Comparison of ENCODE assay signal across 31 mouse cellular contexts in the genomic region with DNA sequence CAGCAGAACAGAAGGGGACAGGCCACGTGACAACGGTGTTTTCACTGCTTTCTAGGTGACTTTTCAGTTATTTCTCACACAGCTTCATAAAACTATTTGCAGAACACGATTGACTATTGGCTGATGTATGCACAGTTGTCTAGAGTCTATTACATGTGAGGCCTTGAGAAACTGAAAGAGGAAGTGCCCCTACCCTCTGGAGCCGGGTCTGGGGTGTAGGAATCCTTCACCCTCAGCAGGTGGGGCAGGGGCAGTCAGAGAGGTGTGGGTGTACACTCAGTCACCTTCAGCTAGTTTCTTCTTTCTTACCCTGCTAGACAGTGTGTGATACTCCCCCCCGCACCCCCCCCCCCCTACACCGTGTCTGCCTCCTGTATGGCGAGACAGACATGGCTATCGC.
A peak's percentile ranks its signal among the peaks of the same experiment; 100 is the strongest.
DNase-seq lines count a peak whose midpoint lies in the region; ATAC-seq and TF ChIP-seq lines count a peak whose summit lies in the region.
"Had no signal": no experiment of that assay in that cellular context is flagged by ENCODE, and none has a peak within 500 bp of the region (broad histone marks: within the 10 kb centered on the region; RNA-seq: fewer than 3 reads in every experiment).

No protein-coding gene starts in this region.

- peak; percentile 11 to 47 for DNase-seq in spleen, adult 2 months (ENCODE audit: low read depth in 1 of 2, low spot score in 2 of 2)
- no peak for DNase-seq in spleen, postnatal 14 days (ENCODE audit: low spot score in 2 of 2)
- DNase-seq in G1E (ENCODE audit: low spot score), result peak; percentile 31
- DNase-seq in splenic B cell, adult 2 months (ENCODE audit: low read depth, low spot score), result peak; percentile 69
- no peak for DNase-seq in liver, embryonic 11.5 days (ENCODE audit: low spot score)
- DNase-seq in lung, postnatal 10 days, result no peak
- DNase-seq: adrenal gland, postnatal 25 days; cerebellum, adult 11-12 months; cerebellum, adult 9-11 months; forebrain, postnatal 0 days; gastrocnemius, postnatal 10 days; heart, postnatal 36 days; kidney, adult 18-20 months; kidney, postnatal 36 days; left cerebral cortex, postnatal 4 days; lung, embryonic 14.5 days; lung, postnatal 36 days; retina, postnatal 1 day; right cerebral cortex, postnatal 25 days; thymus, adult 18-20 months; thymus, postnatal 25 days had no signal

- no peaks in the 10 kb centered on the region; the same call in 1 of the 2 replicates for H3K36me3 ChIP-seq in spleen, adult 2 months (ENCODE audit: control insufficient read depth, insufficient read depth, low read length)
- no peaks in the 10 kb centered on the region for H3K36me3 ChIP-seq in G1E (replicated peaks)
- H3K36me3 ChIP-seq in splenic B cell, adult 2 months (ENCODE audit: control insufficient read depth, insufficient read depth, low read length, poor library complexity, severe bottlenecking), result no peaks in the 10 kb centered on the region
- H3K36me3 ChIP-seq in liver, embryonic 11.5 days (ENCODE audit: control insufficient read depth, insufficient read depth, low read length), result no peaks in the 10 kb centered on the region
- H3K36me3 ChIP-seq: embryonic facial prominence, embryonic 13.5 days; kidney, embryonic 15.5 days; midbrain, embryonic 13.5 days had no signal

- no peak overlapping the region for H3K4me2 ChIP-seq in liver, embryonic 11.5 days
- H3K4me2 ChIP-seq: embryonic facial prominence, embryonic 13.5 days; heart, embryonic 11.5 days; hindbrain, embryonic 14.5 days; kidney, embryonic 15.5 days; lung, embryonic 14.5 days; midbrain, embryonic 13.5 days had no signal

- no peak overlapping the region for H3K9ac ChIP-seq in liver, embryonic 11.5 days (ENCODE audit: low read depth, low read length)
- H3K9ac ChIP-seq: embryonic facial prominence, embryonic 13.5 days; forebrain, postnatal 0 days; hindbrain, embryonic 14.5 days; kidney, embryonic 15.5 days; liver, embryonic 14.5 days; lung, embryonic 14.5 days; midbrain, embryonic 13.5 days had no signal

- TF ChIP-seq CTCF in spleen, adult 2 months (IDR thresholded peaks at IDR 0.05; ENCODE audit: extremely low read depth, insufficient read depth, insufficient read length, insufficient replicate concordance), result no peak
- no peak for TF ChIP-seq CTCF in G1E (IDR thresholded peaks at IDR 0.05; ENCODE audit: low read depth, low read length)

- no peaks in the 10 kb centered on the region for H3K9me3 ChIP-seq in G1E (replicated peaks)
- no peaks in the 10 kb centered on the region for H3K9me3 ChIP-seq in liver, embryonic 11.5 days (ENCODE audit: control insufficient read depth, low read length)
- H3K9me3 ChIP-seq: embryonic facial prominence, embryonic 13.5 days; kidney, embryonic 15.5 days; midbrain, embryonic 13.5 days had no signal

- TF ChIP-seq POLR2A in spleen, adult 2 months (IDR thresholded peaks at IDR 0.05; ENCODE audit: low read depth, low read length), result no peak

- WGBS in spleen, adult 2 months, result 76% methylated on average over 8 of the region's 8 CpGs
- 80% methylated on average over 7 of the region's 8 CpGs for WGBS in liver, embryonic 11.5 days

- ATAC-seq in G1E (ENCODE audit: extremely low read depth, insufficient number of reproducible peaks, low FRiP score, poor library complexity, severe bottlenecking), result no peak; the same call in 1 of the 2 replicates
- ATAC-seq in hematopoietic stem cell, adult 5-6 weeks (replicated peaks in 1 of 2; ENCODE audit: insufficient read depth in 1 of 2, low FRiP score in 2 of 2, low TSS enrichment in 1 of 2, low read depth in 1 of 2, poor library complexity in 2 of 2, severe bottlenecking in 2 of 2), result 0 out of 4 replicates have a peak, but pooled peaks have one; percentile 22 to 58
- ATAC-seq in liver, embryonic 11.5 days (replicated peaks; ENCODE audit: low FRiP score), result no peak
- no peak for ATAC-seq in erythroid progenitor cell, adult 5-6 weeks (replicated peaks; ENCODE audit: low FRiP score, poor library complexity, severe bottlenecking)
- ATAC-seq: forebrain, postnatal 0 days; inflammation-experienced regulatory T-cells, adult 6 months; midbrain, embryonic 13.5 days had no signal

- H3K4me1 ChIP-seq in spleen, adult 2 months (ENCODE audit: control insufficient read depth, insufficient read depth, insufficient read length), result no peaks in the 10 kb centered on the region; the same call in 1 of the 2 replicates
- peaks cover 6% of the 10 kb centered on the region; the same call in 1 of the 2 replicates for H3K4me1 ChIP-seq in G1E (ENCODE audit: insufficient read depth, low read depth, low read length)
- H3K4me1 ChIP-seq in liver, embryonic 11.5 days (replicated peaks; ENCODE audit: control insufficient read depth, insufficient read depth, low read length), result no peaks in the 10 kb centered on the region
- H3K4me1 ChIP-seq: embryonic facial prominence, embryonic 13.5 days; kidney, embryonic 15.5 days; midbrain, embryonic 13.5 days had no signal

- H3K27ac ChIP-seq in spleen, adult 2 months (ENCODE audit: insufficient read depth, low read length), result no peak overlapping the region
- no peak overlapping the region for H3K27ac ChIP-seq in liver, embryonic 11.5 days (ENCODE audit: low read depth, low read length)
- H3K27ac ChIP-seq: embryonic facial prominence, embryonic 13.5 days; hindbrain, embryonic 14.5 days; kidney, embryonic 15.5 days; liver, embryonic 14.5 days; midbrain, embryonic 13.5 days; stomach, postnatal 0 days had no signal

- H3K4me3 ChIP-seq in spleen, adult 2 months (ENCODE audit: extremely low read depth, insufficient read depth, insufficient read length), result no peak overlapping the region
- H3K4me3 ChIP-seq in G1E (ENCODE audit: low read depth, low read length), result peak overlapping the region; percentile 31; the same call in 1 of the 2 replicates
- H3K4me3 ChIP-seq in liver, embryonic 11.5 days (ENCODE audit: low read depth, low read length), result no peak overlapping the region
- H3K4me3 ChIP-seq: embryonic facial prominence, embryonic 13.5 days; kidney, embryonic 15.5 days; midbrain, embryonic 13.5 days had no signal

- no peaks in the 10 kb centered on the region for H3K27me3 ChIP-seq in spleen, adult 2 months (ENCODE audit: control insufficient read depth, insufficient read depth, low read length)
- peaks cover 16% of the 10 kb centered on the region for H3K27me3 ChIP-seq in G1E (ENCODE audit: insufficient read depth, low read length)
- H3K27me3 ChIP-seq in splenic B cell, adult 2 months (ENCODE audit: control insufficient read depth, insufficient read depth, low read length, poor library complexity, severe bottlenecking), result no peaks in the 10 kb centered on the region
- no peaks in the 10 kb centered on the region for H3K27me3 ChIP-seq in liver, embryonic 11.5 days (replicated peaks; ENCODE audit: control insufficient read depth, insufficient read depth, low read length)
- H3K27me3 ChIP-seq: embryonic facial prominence, embryonic 13.5 days; kidney, embryonic 15.5 days; midbrain, embryonic 13.5 days had no signal

Comparison
In these comparisons a context has a peak if more than half of its experiments do, and no peak if none do; other contexts are left out.
1. DNase-seq: peak in spleen, adult 2 months (2 of 2), G1E (single experiment) and splenic B cell, adult 2 months (single experiment); none in spleen, postnatal 14 days (0 of 2), liver, embryonic 11.5 days (single experiment) and lung, postnatal 10 days (single experiment).
2. ATAC-seq: peak in hematopoietic stem cell, adult 5-6 weeks (2 of 2); none in G1E (single experiment), liver, embryonic 11.5 days (single experiment) and erythroid progenitor cell, adult 5-6 weeks (single experiment).